Mouse (Mus musculus) kidney, adult 18-20 months (tissue): ENCODE results near the gene Atxn1.

Experiments used
- DNase-seq: peaks from one replicate; pipeline ENCODE4 v3.0.0; 2021

Gene Atxn1

DNA sequence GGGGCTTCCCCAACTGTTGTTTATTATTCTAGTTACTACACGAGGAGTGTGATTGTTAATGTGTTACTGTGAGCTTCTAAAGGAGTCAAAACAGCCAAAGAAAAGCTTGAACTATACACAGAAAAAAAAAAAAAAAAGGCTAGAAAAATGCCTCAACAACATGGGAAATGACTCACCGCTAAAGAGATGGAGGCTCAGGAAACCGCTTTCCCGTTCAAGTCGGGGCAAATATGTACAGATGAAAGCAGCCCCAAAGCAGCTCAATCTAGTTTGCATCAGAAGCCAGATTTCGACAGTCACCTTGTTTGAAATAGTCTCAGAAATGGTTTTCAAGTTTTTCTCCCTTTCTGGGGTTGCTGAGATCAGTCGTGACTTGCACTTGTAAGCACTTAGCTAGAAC lies 40.3 kb downstream of the Atxn1 start:
- no peak for DNase-seq

DNA sequence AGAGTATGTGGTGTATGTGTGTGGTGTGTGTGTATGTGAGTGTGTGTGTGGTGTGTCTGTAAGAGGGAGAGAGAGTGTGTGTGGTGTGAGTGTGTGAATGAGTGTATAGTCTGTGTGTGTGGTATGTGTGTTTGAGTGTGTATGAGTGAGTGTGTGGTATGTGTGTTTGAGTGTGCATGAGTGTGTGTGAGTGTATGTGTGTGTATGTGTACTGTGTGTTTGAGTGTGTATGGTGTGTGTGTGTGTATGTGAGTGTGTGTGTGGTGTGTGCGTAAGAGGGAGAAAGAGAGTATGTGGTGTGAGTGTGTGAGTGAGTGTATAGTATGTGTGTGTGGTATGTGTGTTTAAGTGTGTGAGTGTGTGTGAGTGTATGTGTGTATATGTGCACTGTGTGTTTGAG lies 41.7 kb downstream of the Atxn1 start:
- no peak for DNase-seq

- no peak for DNase-seq
Observed at GRCm38 (mm10) chr13:45922467-45922866, 42.3 kb downstream of the Atxn1 start.

DNA sequence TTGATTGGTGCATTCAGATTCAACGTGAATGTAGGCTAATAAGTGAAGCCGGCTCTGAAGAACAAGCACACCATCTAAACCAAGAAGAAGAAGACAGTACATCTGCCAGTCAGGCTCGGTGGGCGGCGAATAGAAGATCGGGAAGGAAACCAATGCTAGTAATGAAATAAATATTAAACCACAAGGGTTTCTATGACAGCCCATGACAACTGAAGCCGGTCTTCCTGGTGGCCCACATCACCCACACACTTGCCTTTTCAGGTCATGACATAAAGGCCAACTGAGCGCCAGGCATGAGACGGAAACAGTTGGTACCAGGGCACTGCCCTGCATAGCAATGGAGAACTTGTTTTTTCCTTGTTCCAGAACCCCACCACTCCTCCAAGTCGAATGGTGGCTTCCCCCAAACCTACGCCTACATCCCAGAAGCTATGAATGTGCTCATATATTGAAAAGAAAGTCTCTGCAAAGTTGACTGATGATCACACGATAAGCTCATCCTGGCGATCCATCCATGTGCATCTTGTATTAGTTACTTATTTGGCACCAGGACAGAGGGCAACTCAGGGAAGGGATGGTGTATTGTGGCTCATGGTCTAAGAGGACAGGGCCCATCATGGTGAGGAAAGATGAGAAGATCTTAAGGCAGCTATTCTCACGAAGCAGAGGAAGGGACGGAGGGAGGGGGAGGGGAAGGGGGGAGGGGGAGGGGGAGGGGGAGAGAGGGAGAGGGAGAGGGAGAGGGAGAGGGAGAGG lies 45.7 kb downstream of the Atxn1 start:
- no peak for DNase-seq

DNA sequence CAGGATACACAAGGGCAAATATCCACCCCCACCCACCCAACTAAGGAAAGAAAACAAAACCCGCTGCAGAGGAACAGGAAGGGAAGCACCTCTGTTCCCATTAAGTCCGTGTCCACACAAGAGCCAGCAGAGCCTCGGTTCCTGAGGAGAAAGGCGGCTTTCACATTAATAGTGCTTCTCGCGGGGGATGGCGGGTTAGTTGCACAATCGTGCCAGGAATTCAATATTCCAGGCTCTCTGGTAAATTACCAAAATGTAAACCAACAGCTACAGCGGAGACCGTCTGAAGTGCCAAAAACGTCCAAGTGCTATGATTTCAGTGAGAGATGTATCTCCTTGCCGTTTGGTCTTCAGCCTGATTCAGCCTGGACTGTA lies 46.8 kb downstream of the Atxn1 start:
- DNase-seq: no peak

- no peak for DNase-seq
Observed at GRCm38 (mm10) chr13:45917058-45918005, 47.5 kb downstream of the Atxn1 start.

DNA sequence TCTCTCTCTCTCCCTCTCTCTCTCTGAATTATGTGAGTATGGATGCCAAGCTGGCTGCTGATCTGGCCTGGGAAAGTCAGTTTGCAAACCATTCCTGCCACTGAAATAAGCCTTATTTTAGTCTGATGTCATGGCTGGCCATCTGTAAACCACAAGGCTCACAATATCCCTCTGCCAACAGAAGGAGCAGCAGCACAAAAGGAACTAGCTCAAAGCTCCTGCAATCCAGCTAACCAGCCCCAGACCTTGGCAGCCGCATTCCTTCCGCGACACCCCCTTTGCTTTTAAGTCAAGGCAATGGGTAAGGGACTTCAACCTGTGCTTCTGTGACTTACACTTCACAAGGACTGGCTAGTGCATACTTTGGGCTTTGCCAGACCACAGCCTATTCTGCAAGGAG lies 48.9 kb downstream of the Atxn1 start:
- DNase-seq: no peak

- no peak for DNase-seq
Observed at GRCm38 (mm10) chr13:45915026-45915425, 49.8 kb downstream of the Atxn1 start.

- DNase-seq: no peak
Observed at GRCm38 (mm10) chr13:45914117-45914516, 50.7 kb downstream of the Atxn1 start.

- DNase-seq: no peak
Observed at GRCm38 (mm10) chr13:45911848-45912247, 53.0 kb downstream of the Atxn1 start.

DNA sequence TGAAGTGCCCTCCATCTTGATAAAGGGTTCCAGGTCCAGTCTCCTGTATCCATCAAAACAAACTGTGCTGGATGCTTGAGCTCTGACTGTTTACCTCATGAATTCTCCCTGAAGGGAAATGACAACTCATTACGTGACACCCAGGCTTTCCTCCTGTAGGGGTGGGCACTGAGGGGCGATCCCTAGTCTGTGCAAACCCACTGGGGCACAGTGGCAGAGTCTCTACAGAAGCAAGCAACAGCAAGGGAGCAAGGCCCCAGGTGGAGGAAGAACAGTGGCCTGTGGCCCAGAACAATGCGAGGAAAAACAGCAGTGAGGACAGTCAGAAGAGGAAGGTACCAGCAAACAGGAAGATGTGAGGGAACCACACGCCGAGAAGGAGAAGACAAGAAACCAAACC lies 53.7 kb downstream of the Atxn1 start:
- DNase-seq: no peak

- no peak for DNase-seq
Observed at GRCm38 (mm10) chr13:45910348-45910747, 54.5 kb downstream of the Atxn1 start.

GRCm38 (mm10) chr13:45907181-45907691 lies 57.6 kb downstream of the Atxn1 start:
- no peak for DNase-seq

DNA sequence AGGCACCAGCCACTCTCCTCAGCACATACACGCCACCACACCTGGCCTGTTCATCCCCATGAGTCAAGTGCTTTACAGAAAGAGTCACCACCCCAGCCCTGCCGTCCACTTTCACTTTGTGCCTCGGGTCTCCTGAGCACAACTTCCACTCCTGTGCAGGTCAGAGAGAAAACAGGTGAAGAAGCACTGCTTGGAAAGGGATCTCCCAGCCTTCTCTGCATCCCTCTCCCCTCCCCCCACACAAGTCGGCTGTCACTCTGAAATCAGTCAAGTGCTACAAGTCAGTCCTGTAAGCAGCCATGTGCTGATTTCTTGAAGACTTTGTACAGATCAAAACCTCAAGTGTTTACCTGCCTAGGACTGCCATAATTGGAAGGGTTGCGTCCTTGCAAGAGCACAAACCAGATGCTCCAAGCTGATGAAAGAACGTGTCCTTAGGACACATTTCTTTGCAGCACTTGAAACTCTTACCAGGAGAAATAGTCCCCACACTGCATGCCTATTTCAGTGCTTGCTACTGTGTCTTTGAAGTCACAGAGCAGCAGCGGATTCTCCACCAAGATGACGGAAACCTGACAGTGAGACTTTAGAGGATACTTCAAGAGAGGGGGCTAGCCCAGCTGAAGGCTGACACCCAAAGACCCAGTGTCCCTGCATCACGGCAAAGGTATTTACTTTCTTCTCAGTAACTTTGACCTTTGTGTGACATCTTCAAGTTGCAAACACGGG lies 58.2 kb downstream of the Atxn1 start:
- DNase-seq: peak; percentile 43

DNA sequence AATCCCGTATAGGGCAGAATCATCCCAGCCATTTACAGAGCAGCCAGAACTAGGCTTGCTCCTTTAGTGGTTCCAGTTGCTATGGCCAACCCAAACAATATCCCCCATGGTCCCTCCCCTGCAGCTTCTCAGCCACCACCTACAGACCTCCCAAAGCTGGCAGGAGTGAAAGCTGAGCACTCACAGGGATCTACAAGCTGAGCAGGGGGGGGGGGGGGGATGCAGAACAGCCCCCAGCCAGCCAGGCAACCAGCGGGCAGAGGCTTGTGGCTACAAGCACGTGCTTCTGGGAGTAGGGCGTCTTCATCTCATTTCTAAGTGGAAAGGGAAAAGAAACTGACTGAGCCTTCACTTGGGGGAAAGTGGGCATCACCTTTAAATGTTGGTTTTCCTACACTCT lies 59.9 kb downstream of the Atxn1 start:
- no peak for DNase-seq

GRCm38 (mm10) chr13:45904456-45904855 lies 60.4 kb downstream of the Atxn1 start:
- no peak for DNase-seq

GRCm38 (mm10) chr13:45903519-45904274 lies 61.1 kb downstream of the Atxn1 start:
- DNase-seq: peak; percentile 49

DNA sequence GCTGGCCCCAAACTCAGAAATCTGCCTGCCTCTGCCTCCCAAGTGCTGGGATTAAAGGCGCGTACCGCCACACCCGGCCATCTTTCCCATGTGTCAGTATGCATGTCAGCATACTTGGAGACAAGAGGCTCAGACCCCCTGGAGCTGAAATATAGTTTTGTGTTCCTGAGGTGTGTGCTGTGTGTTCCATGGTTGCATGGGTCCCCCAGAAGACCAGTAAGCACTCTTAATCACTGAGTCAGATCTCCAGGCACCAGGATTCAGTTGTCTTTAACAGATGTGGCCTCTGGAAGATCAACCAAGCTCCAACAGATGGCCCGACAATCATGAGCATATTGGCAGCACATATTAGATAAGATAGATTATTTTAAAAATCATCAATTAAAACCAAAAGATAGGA lies 62.4 kb downstream of the Atxn1 start:
- DNase-seq: no peak

DNA sequence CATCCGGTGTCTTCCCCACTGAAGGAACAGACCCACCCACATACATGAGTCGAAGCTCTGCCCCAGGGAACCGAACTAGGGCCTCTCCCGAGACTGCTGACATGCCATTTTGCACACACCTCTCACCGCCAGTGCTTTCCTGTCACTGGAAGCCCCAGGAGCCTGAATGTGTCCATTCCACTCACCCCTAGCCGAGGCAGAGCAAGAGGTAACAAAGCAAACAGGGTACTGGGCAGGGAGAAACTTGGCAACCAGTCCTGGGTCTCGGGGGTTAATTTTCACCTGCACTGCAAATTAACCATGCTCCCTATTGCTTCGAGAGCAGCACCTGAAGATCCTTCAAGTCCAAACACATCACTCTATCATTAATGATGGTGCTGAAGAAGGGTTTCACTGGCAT lies 64.0 kb downstream of the Atxn1 start:
- DNase-seq: no peak

DNA sequence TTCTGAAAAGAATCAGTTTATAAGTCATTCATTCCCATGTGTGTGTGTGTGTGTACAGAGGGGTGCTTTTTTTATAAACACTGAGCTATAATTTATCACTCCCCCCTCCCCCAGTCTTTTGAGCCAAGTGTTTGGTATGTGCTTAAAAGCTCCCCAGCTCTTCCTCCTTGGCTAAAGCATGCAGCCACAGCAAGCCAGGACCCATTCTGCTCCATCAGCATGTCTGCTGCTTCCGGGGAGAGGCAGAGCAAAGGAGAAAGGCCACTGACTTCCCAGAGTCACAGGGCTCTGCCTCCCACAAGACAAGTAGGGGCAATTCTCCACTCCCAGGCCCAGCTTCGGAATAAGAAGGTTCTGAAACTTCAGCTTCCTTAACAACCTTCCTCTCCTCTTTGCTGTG lies 67.2 kb downstream of the Atxn1 start:
- no peak for DNase-seq

DNA sequence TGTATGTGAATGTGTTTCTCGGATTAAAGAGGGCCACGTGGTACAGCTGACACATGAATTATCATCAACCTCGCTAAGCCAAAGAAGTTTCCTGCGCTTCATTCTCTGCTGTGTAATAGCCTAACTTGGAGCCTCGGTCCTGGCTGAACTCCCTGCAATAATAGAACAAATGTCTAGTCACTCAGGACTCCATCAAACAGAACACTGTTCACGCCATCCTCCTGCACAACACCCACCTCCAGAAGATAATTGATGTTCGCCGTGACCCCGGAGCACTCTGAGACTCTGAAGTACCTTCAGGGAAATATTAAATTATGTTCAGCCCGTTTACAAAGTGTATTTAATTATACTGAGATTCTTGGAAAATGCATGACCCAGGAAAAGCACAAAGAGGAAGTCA lies 70.0 kb downstream of the Atxn1 start:
- DNase-seq: no peak

DNA sequence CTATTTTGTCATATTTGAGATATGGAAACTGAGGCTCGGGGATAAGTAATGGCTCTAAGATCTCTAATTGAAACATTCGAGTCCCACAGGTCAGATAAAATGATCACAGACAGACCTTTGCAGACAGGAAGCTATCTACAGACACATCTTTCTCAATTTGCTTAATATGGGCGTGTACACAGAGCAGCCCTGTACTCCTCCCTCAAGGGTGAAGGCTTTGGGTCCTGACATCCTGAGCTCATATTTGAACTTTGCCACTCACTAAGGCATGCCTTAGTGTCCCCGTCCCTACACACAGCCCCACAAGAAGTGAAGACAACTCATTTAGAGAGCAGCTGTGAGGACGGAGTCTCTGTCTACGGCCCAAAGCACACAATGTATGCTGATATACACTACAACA lies 70.6 kb downstream of the Atxn1 start:
- DNase-seq: no peak

- no peak for DNase-seq
Observed at GRCm38 (mm10) chr13:45891073-45891472, 73.7 kb downstream of the Atxn1 start.
